ENCODE assay signal across 7 mouse cellular contexts in genomic region chr17:6429945-6430344, GRCm38 (mm10). TPM values are rescaled to one million over a fixed set of nuclear protein-coding genes. Genes with fewer than 3 reads are reported as not detected.
A peak's percentile ranks its signal among the peaks of the same experiment; 100 is the strongest.
DNase-seq lines count a peak whose midpoint lies in the region; ATAC-seq and TF ChIP-seq lines count a peak whose summit lies in the region.
"Not testable (repeated sequence)": the region's sequence is repeated elsewhere in the genome, so short reads cannot be mapped to it uniquely, and the experiment has no call there.

TSS of gene Dynlt1b (plus strand) at chr17:6430112.

- not testable (repeated sequence) for H3K9me3 ChIP-seq in intestine, postnatal 0 days (ENCODE audit: control insufficient read depth); midbrain, embryonic 12.5 days

- TF ChIP-seq CTCF in intestine, postnatal 0 days (IDR thresholded peaks at IDR 0.05; ENCODE audit: low read depth) = peak; percentile 54
- not testable (repeated sequence) for TF ChIP-seq CTCF in small intestine, adult 2 months (IDR thresholded peaks at IDR 0.05; ENCODE audit: extremely low read depth, insufficient read length, insufficient replicate concordance, low read depth, low read length)

- ATAC-seq in intestine, postnatal 0 days = peak; percentile 92
- peak; percentile 98 for ATAC-seq in midbrain, embryonic 12.5 days (ENCODE audit: low FRiP score, low read depth)

- H3K27ac ChIP-seq in intestine, postnatal 0 days (ENCODE audit: low read depth, low read length) = 0 out of 2 replicates have a peak within 1 kb of the TSS, but pooled peaks have one; percentile 54
- peak within 1 kb of the TSS; percentile 58 for H3K27ac ChIP-seq in midbrain, embryonic 12.5 days (replicated peaks)
- H3K27ac ChIP-seq in small intestine, adult 2 months (ENCODE audit: insufficient read depth, low read depth, low read length) = peak within 1 kb of the TSS; percentile 29

- H3K4me1 ChIP-seq in intestine, postnatal 0 days (replicated peaks; ENCODE audit: control insufficient read depth, insufficient read depth, low read length); midbrain, embryonic 12.5 days; small intestine, adult 2 months (ENCODE audit: control insufficient read depth, insufficient read depth, insufficient read length, low read length): not testable (repeated sequence)

- not testable (repeated sequence) for H3K36me3 ChIP-seq in intestine, postnatal 0 days (ENCODE audit: control insufficient read depth, insufficient read depth); small intestine, adult 2 months (ENCODE audit: control insufficient read depth, insufficient read depth, low read length)
- H3K36me3 ChIP-seq in midbrain, embryonic 12.5 days = peaks cover 13% of the 10 kb centered on the region; the same call in 1 of the 2 replicates

- H3K9ac ChIP-seq in intestine, postnatal 0 days (ENCODE audit: low read depth, low read length) = not testable (repeated sequence)
- H3K9ac ChIP-seq in midbrain, embryonic 12.5 days (replicated peaks) = peak within 1 kb of the TSS; percentile 61

- intact Hi-C loops in left cerebral cortex, postnatal 4 days (cut with DNase I) = not testable (repeated sequence)

- peak; percentile 92 for TF ChIP-seq POLR2A in small intestine, adult 2 months (IDR thresholded peaks at IDR 0.05; ENCODE audit: low read depth, low read length)

- DNase-seq in adrenal gland, adult 8-10 months = peak; percentile 100
- DNase-seq in embryo, embryonic 9.5 days (ENCODE audit: extremely low spot score) = peak; percentile 100
- DNase-seq in gonadal fat pad, adult 2 months (ENCODE audit: low read depth) = peak; percentile 26
- peak; percentile 100 for DNase-seq in left cerebral cortex, postnatal 4 days

- peak within 1 kb of the TSS; percentile 54 for H3K4me3 ChIP-seq in intestine, postnatal 0 days (ENCODE audit: low read depth, low read length)
- peak within 1 kb of the TSS; percentile 47 for H3K4me3 ChIP-seq in midbrain, embryonic 12.5 days
- peak within 1 kb of the TSS; percentile 53 for H3K4me3 ChIP-seq in small intestine, adult 2 months (ENCODE audit: low read depth, low read length)

- H3K27me3 ChIP-seq in intestine, postnatal 0 days (replicated peaks; ENCODE audit: control insufficient read depth, insufficient read depth, low read length); midbrain, embryonic 12.5 days; small intestine, adult 2 months (ENCODE audit: control insufficient read depth, insufficient read depth, low read length): not testable (repeated sequence)

- H3K4me2 ChIP-seq in intestine, postnatal 0 days (replicated peaks; ENCODE audit: low read depth) = peak within 1 kb of the TSS; percentile 61
- H3K4me2 ChIP-seq in midbrain, embryonic 12.5 days (replicated peaks) = peak within 1 kb of the TSS; percentile 48

- under 1% methylated on average over 27 of the region's 27 CpGs for WGBS in intestine, postnatal 0 days
- WGBS in midbrain, embryonic 12.5 days = under 1% methylated on average over 27 of the region's 27 CpGs
- WGBS in small intestine, adult 2 months = under 1% methylated on average over 27 of the region's 27 CpGs

RNA-seq across cellular contexts. Expression of gene Dynlt1b, which starts in this region (rescaled TPM):
- 100 to 1,000 TPM in 3 of 4 experiments, 10 to 100 TPM in 1; 90.2 to 122 (median 107) TPM for total RNA-seq in adrenal gland, adult 8-10 months (2022)
- 209 and 258 TPM in 2 replicates for polyA plus RNA-seq in gonadal fat pad, adult 2 months (2012; rRNA removed)
- polyA plus RNA-seq in intestine, postnatal 0 days (2015; fragmentation: Nextera tagmentation; extraction: Ambion mirVana) = 725 and 769 TPM in 2 replicates
- 100 to 1,000 TPM; 322 to 378 TPM for total RNA-seq in left cerebral cortex, postnatal 4 days (2021)
- polyA plus RNA-seq in midbrain, embryonic 12.5 days (2016; fragmentation: Nextera tagmentation; extraction: Ambion mirVana) = 776 and 817 TPM in 2 replicates
- polyA plus RNA-seq in small intestine, adult 2 months (2012; rRNA removed) = 186 and 349 TPM in 2 replicates

Comparison
In these comparisons a context has a peak if more than half of its experiments do, and no peak if none do; other contexts are left out.
1. Peak in every context shown above with its lines: DNase-seq, ATAC-seq, H3K4me3 ChIP-seq and H3K27ac ChIP-seq.
2. DNase-seq: peak in every context shown above with its lines; median percentile 100 in adrenal gland, adult 8-10 months; 100 in embryo, embryonic 9.5 days; 100 in left cerebral cortex, postnatal 4 days; 26 in gonadal fat pad, adult 2 months.